Mouse (Mus musculus): Measurements from ENCODE around the gene Tmem200a. TPM values are rescaled to one million over a fixed set of nuclear protein-coding genes. Genes with fewer than 3 reads are reported as not detected.

Gene Tmem200a
- polyA plus RNA-seq, 1 experiment from 2014 or later: 31.2 TPM

Other genes starting within 250 kb of the Tmem200a start
- 1.3 and 1.5 TPM in 2 replicates for gene Gm9767, start 797 bp downstream of the Tmem200a start, polyA plus RNA-seq (2015; fragmentation: Nextera tagmentation; extraction: Ambion mirVana)
- 0.98 and 2.4 TPM in 2 replicates for gene Samd3, start 150.7 kb upstream of the Tmem200a start, polyA plus RNA-seq (2015; fragmentation: Nextera tagmentation; extraction: Ambion mirVana)

Data from midbrain, embryonic 13.5 days (tissue).